Mouse (Mus musculus) CH12.LX (cell line): ENCODE data around the gene Gcm1.

ENCODE experiments used
- CTCF ChIP-seq, 2 experiments: IDR thresholded peaks in 1 of 2; conservative IDR thresholded peaks in 1 of 2; 2 replicates each; pipeline ENCODE4 v1.5.1; 2011 to 2012; ENCODE audit warnings: low read depth in 2 of 2, low read length in 2 of 2, improper control_type of control experiment in 1 of 2, inconsistent platforms in 1 of 2, mild to moderate bottlenecking in 1 of 2, moderate library complexity in 1 of 2
- HCFC1 ChIP-seq: IDR thresholded peaks from 2 replicates; pipeline ENCODE4 v1.6.1; 2012; ENCODE audit warnings: low read depth, mild to moderate bottlenecking, inconsistent platforms, low read length, improper control_type of control experiment
- JUN ChIP-seq: IDR thresholded peaks from 2 replicates; pipeline ENCODE4 v1.6.1; 2011; ENCODE audit warnings: low read depth, mild to moderate bottlenecking, low read length, improper control_type of control experiment, moderate library complexity; ENCODE audit not compliant: insufficient read depth
- JUND ChIP-seq: conservative IDR thresholded peaks from 2 replicates; pipeline ENCODE4 v1.6.1; 2011; ENCODE audit warnings: low read depth, low read length, improper control_type of control experiment
- MXI1 ChIP-seq: IDR thresholded peaks from 2 replicates; pipeline ENCODE4 v1.6.1; 2011; ENCODE audit warnings: mild to moderate bottlenecking, low read depth, low read length, improper control_type of control experiment
- POLR2A ChIP-seq: IDR thresholded peaks from 2 replicates; pipeline ENCODE4 v1.6.1; 2011; ENCODE audit warnings: low read depth, mild to moderate bottlenecking, improper control_type of control experiment, low read length
- RCOR1 ChIP-seq: conservative IDR thresholded peaks from 2 replicates; pipeline ENCODE4 v1.6.1; 2012; ENCODE audit warnings: low read depth, mild to moderate bottlenecking, inconsistent platforms, low read length, improper control_type of control experiment
- SMC3 ChIP-seq: IDR thresholded peaks from 2 replicates; pipeline ENCODE4 v1.6.1; 2011; ENCODE audit warnings: low read depth, low read length, improper control_type of control experiment
- UBTF ChIP-seq: IDR thresholded peaks from 2 replicates; pipeline ENCODE4 v1.6.1; 2012; ENCODE audit warnings: low read depth, mild to moderate bottlenecking, inconsistent platforms, low read length, improper control_type of control experiment, moderate library complexity

DNA sequence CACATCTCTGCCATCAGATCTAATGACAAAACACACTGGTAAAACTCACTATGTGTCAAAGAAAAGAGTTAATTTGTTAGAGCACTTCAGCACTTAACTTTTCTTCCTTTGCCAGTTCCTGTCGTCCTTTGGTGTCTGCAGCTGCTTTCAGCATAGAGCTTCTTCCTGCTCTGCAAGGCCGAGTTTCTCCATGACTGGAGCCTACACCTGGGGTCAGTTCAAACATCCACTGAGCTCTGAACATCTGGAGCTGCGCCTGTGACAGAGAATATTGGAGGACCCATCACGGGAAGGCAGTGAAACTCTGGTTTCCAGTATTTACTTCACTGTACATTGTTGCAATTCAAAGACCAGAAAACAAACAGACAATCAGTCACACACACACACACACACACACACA is 49.7 kb downstream of the Gcm1 start:
- TF ChIP-seq SMC3 = no peak
- TF ChIP-seq UBTF = no peak
- no peak for TF ChIP-seq JUN
- TF ChIP-seq MXI1 = no peak
- no peak for TF ChIP-seq JUND
- no peak for TF ChIP-seq POLR2A
- no peak for TF ChIP-seq CTCF (conservative IDR thresholded peaks at IDR 0.05 in 1 of 2, IDR thresholded peaks at IDR 0.05 in 1 of 2; ENCODE audit: low read depth in 2 of 2, low read length in 2 of 2)
- no peak for TF ChIP-seq HCFC1
- TF ChIP-seq RCOR1 = no peak
